Mouse (Mus musculus) neural tube, embryonic 15.5 days (tissue): Measurements from ENCODE around the gene Eif4e3. TPM values are rescaled to one million over a fixed set of nuclear protein-coding genes. Genes with fewer than 3 reads are reported as not detected.

Source experiments
- ATAC-seq: fragments of 200-750 bp; cut with Nextera tagmentation; 2 replicates; pipeline ENCODE4 v1.8.0; 2017; ENCODE audit warnings: mild to moderate bottlenecking, moderate TSS enrichment, moderate library complexity; ENCODE audit not compliant: low FRiP score
- H3K27ac ChIP-seq: fragments of 300-500 bp; sonication (generic); replicated peaks from 2 replicates; pipeline ENCODE4 v1.5.1; 2015; ENCODE audit warnings: mild to moderate bottlenecking, inconsistent platforms
- H3K27me3 ChIP-seq: fragments of 300-500 bp; sonication (generic); replicated peaks from 2 replicates; pipeline ENCODE4 v1.6.1; 2015; ENCODE audit warnings: inconsistent platforms
- H3K36me3 ChIP-seq: fragments of 300-500 bp; sonication (generic); 2 replicates; pipeline ENCODE4 v1.6.1; 2015; ENCODE audit warnings: inconsistent platforms
- H3K4me1 ChIP-seq: fragments of 300-500 bp; sonication (generic); 2 replicates; pipeline ENCODE4 v1.6.1; 2015; ENCODE audit warnings: inconsistent platforms
- H3K4me2 ChIP-seq: fragments of 300-500 bp; sonication (generic); 2 replicates; pipeline ENCODE4 v1.6.1; 2015; ENCODE audit warnings: inconsistent platforms, mild to moderate bottlenecking, moderate library complexity
- H3K4me3 ChIP-seq: fragments of 300-500 bp; sonication (generic); replicated peaks from 2 replicates; pipeline ENCODE4 v1.5.1; 2015; ENCODE audit warnings: mild to moderate bottlenecking, inconsistent platforms
- H3K9ac ChIP-seq: fragments of 300-500 bp; sonication (generic); replicated peaks from 2 replicates; pipeline ENCODE4 v1.6.1; 2015; ENCODE audit warnings: mild to moderate bottlenecking, inconsistent platforms
- H3K9me3 ChIP-seq: fragments of 300-500 bp; sonication (generic); replicated peaks from 2 replicates; pipeline ENCODE4 v1.6.1; 2016; ENCODE audit warnings: inconsistent platforms
- WGBS: fragments of 180-500 bp; shearing (Covaris S2); methylation state at CpG from one replicate; pipeline ENCODE4 v1.1.7; 2015; ENCODE audit warnings: mixed read lengths; 5-methylcytosine and 5-hydroxymethylcytosine counted together
- polyA plus RNA-seq: library from polyadenylated mRNA; unstranded; fragments of >200 nt; fragmentation: Nextera tagmentation; extraction: Ambion mirVana; gene quantifications from 2 replicates; pipeline ENCODE4 v1.2.1, GENCODE M21; 2015

Gene Eif4e3
- polyA plus RNA-seq, 1 experiment from 2014 or later: 7.0 TPM

GRCm38 (mm10) chr6:99660443-99660842 is 6.1 kb downstream of the Eif4e3 start:
- no peak for ATAC-seq
- Histone ChIP-seq H3K4me2 (no peak overlapping the region), H3K4me3 (no peak overlapping the region), H3K27ac (no peak overlapping the region), H3K4me1 (peaks cover 6% of the 10 kb centered on the region; the same call in 1 of the 2 replicates), H3K36me3 (no peaks in the 10 kb centered on the region), H3K9me3 (no peaks in the 10 kb centered on the region), H3K27me3 (peaks cover 9% of the 10 kb centered on the region; the same call in 1 of the 2 replicates), H3K9ac (no peak overlapping the region)
- 27% methylated on average over 3 of the region's 3 CpGs for WGBS

GRCm38 (mm10) chr6:99658586-99658985 is 8.0 kb downstream of the Eif4e3 start:
- Histone ChIP-seq H3K4me3 (no peak overlapping the region), H3K9ac (no peak overlapping the region), H3K36me3 (no peaks in the 10 kb centered on the region), H3K27ac (no peak overlapping the region), H3K27me3 (0 out of 2 replicates have a peak, but pooled peaks cover 7% of the 10 kb centered on the region), H3K9me3 (no peaks in the 10 kb centered on the region), H3K4me1 (peaks cover 4% of the 10 kb centered on the region; the same call in 1 of the 2 replicates), H3K4me2 (no peak overlapping the region)
- 82% methylated on average over 10 of the region's 10 CpGs for WGBS
- no peak for ATAC-seq

GRCm38 (mm10) chr6:99656088-99656487 is 10.5 kb downstream of the Eif4e3 start:
- Histone ChIP-seq H3K4me1 (peaks cover 7% of the 10 kb centered on the region), H3K27me3 (peaks cover 7% of the 10 kb centered on the region; the same call in 1 of the 2 replicates), H3K36me3 (no peaks in the 10 kb centered on the region), H3K27ac (no peak overlapping the region), H3K9ac (no peak overlapping the region), H3K4me3 (no peak overlapping the region), H3K9me3 (no peaks in the 10 kb centered on the region), H3K4me2 (no peak overlapping the region)
- no peak for ATAC-seq
- 97% methylated on average over 2 of the region's 2 CpGs for WGBS

- H3K9me3 ChIP-seq: no peaks in the 10 kb centered on the region
- 69% methylated on average over 7 of the region's 7 CpGs for WGBS
These were observed 11.1 kb downstream of the Eif4e3 start for GRCm38 (mm10) chr6:99655488-99655887.

DNA sequence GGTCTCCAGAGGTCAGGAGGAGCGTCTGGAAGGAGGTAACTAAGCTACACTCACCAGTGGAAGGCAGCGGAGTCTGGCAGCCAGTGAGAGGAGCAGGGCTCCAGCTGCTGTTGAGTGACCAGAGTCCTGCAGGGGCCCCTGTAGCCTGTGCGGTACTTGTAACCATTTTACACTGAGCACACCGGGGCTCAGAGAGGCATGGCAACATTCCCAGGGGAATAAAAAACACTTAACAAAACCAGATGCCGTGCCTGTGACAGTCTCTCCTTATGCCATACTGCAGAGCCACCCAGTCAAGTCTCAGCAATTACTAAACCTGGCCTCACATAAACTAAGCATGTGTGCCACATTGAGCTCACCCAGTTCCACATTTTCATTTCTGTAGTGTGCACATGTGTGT is 12.2 kb downstream of the Eif4e3 start:
- Histone ChIP-seq H3K36me3 (no peaks in the 10 kb centered on the region), H3K27me3 (peaks cover 7% of the 10 kb centered on the region; the same call in 1 of the 2 replicates), H3K9me3 (no peaks in the 10 kb centered on the region), H3K4me3 (no peak overlapping the region), H3K4me2 (no peak overlapping the region), H3K4me1 (peaks cover 3% of the 10 kb centered on the region; the same call in 1 of the 2 replicates), H3K27ac (no peak overlapping the region), H3K9ac (no peak overlapping the region)
- no peak for ATAC-seq
- 38% methylated on average over 5 of the region's 5 CpGs for WGBS

More at GRCm38 (mm10) chr6:99655488-99655887, 11.1 kb downstream of the Eif4e3 start:
- ATAC-seq: no peak
- H3K27me3 ChIP-seq: peaks cover 8% of the 10 kb centered on the region; the same call in 1 of the 2 replicates
- no peak overlapping the region for H3K9ac ChIP-seq
- H3K4me3 ChIP-seq: no peak overlapping the region
- H3K4me1 ChIP-seq: peaks cover 4% of the 10 kb centered on the region
- no peaks in the 10 kb centered on the region for H3K36me3 ChIP-seq
- no peak overlapping the region for H3K27ac ChIP-seq
- no peak overlapping the region for H3K4me2 ChIP-seq

DNA sequence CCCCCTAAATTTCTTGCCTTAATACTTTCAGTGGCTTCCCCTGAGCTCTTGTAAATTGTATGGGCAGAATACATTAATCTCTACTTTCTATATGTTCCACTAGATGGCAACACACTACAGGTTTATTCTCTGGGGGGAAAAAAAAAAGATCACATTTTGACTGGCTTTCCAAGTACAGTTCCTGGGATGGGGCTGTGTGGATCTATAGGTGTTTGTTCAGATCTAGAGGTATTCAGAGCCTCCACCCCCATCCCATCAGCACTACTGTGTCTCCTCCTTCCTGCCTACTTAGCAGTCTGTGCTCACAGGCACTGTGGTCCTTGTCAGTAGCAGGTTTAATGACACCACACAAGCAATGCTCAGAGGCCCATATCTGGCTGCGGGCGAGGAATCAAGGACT is 14.2 kb downstream of the Eif4e3 start:
- Histone ChIP-seq H3K27me3 (peaks cover 7% of the 10 kb centered on the region; the same call in 1 of the 2 replicates), H3K36me3 (no peaks in the 10 kb centered on the region; the same call in 1 of the 2 replicates), H3K9me3 (no peaks in the 10 kb centered on the region), H3K27ac (no peak overlapping the region), H3K4me2 (no peak overlapping the region), H3K9ac (no peak overlapping the region), H3K4me1 (peaks cover 3% of the 10 kb centered on the region; the same call in 1 of the 2 replicates), H3K4me3 (no peak overlapping the region)
- no peak for ATAC-seq
- WGBS: 63% methylated on average over 2 of the region's 2 CpGs

- H3K4me2 ChIP-seq: no peak overlapping the region
- no peaks in the 10 kb centered on the region for H3K9me3 ChIP-seq
- ATAC-seq: no peak
- H3K9ac ChIP-seq: no peak overlapping the region
- no peak overlapping the region for H3K4me3 ChIP-seq
- no peak overlapping the region for H3K27ac ChIP-seq
- H3K36me3 ChIP-seq: no peaks in the 10 kb centered on the region; the same call in 1 of the 2 replicates
- 61% methylated on average over 2 of the region's 2 CpGs for WGBS
- peaks cover 3% of the 10 kb centered on the region; the same call in 1 of the 2 replicates for H3K4me1 ChIP-seq
- peaks cover 3% of the 10 kb centered on the region; the same call in 1 of the 2 replicates for H3K27me3 ChIP-seq
These were observed 17.3 kb downstream of the Eif4e3 start for GRCm38 (mm10) chr6:99649307-99649706.

DNA sequence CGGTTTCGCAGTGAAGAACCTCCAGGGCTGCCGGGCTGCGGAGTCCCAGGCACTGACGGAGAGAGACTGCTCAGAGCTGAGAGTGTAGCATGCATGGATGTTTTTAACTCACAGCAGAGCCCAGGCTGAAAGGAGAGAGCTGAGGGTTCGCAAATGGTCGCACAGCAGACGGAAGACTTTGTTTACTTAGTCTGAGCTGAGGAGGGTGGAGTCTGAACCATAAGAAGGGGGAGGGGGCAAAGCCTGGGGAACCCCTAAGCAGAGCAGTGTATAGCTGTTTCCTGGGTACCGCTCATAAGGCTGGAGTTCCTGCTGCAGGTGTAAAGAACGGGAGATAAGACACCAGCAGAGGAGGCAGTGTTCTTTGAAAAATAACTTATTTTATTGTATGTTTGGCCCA is 20.2 kb downstream of the Eif4e3 start:
- Histone ChIP-seq H3K4me2 (no peak overlapping the region), H3K9me3 (no peaks in the 10 kb centered on the region), H3K27ac (no peak overlapping the region), H3K36me3 (no peaks in the 10 kb centered on the region; the same call in 1 of the 2 replicates), H3K4me1 (no peaks in the 10 kb centered on the region), H3K27me3 (peaks cover 3% of the 10 kb centered on the region; the same call in 1 of the 2 replicates), H3K4me3 (no peak overlapping the region), H3K9ac (no peak overlapping the region)
- WGBS: 72% methylated on average over 10 of the region's 10 CpGs
- ATAC-seq: no peak

DNA sequence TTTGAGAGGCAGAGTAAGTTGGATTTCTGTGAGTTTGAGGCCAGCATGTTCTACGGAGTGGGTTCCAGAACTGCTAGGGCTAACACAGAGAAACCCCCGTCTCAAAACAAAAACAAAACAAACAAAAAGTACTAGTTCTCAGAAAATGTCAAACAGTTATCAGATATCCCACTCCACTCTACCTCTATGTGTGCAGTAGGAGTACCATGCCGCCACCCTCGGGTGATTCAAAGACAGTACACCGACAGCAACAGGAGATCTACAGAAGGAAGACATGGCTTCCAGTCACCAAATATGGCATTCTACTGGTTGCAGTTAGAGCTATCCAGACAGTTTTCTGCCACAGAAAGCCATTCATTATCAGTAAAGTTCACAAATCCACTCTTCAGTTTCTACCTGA is 21.7 kb downstream of the Eif4e3 start:
- Histone ChIP-seq H3K36me3 (no peaks in the 10 kb centered on the region; the same call in 1 of the 2 replicates), H3K9ac (no peak overlapping the region), H3K9me3 (no peaks in the 10 kb centered on the region), H3K27me3 (no peaks in the 10 kb centered on the region), H3K4me2 (no peak overlapping the region), H3K4me1 (no peaks in the 10 kb centered on the region), H3K27ac (no peak overlapping the region), H3K4me3 (no peak overlapping the region)
- WGBS: 93% methylated on average over 5 of the region's 5 CpGs
- ATAC-seq: no peak

DNA sequence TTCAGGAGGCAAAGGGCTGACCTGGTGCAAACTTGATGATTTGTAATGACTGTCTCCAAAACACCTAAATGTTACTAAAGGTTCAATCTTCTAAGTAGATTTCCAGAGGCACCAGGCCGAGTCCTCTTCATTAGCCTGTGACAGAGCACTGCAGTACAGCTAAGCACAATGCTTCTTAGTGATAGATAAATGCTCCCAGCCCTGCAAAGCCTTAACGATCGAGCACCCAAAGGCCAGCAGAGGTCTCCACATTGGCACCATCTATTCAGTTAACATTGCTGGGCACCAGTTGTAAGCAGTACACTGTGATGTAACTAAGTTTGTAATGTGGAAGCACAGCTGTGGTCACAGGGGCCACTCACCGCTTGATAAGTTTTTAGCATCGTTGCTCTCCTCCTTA is 22.2 kb downstream of the Eif4e3 start:
- H3K36me3 ChIP-seq: peaks cover 4% of the 10 kb centered on the region; the same call in 1 of the 2 replicates
- ATAC-seq: no peak
- no peaks in the 10 kb centered on the region for H3K27me3 ChIP-seq
- no peaks in the 10 kb centered on the region for H3K4me1 ChIP-seq
- H3K4me3 ChIP-seq: no peak overlapping the region
- H3K27ac ChIP-seq: no peak overlapping the region
- 84% methylated on average over 5 of the region's 5 CpGs for WGBS
- H3K4me2 ChIP-seq: no peak overlapping the region
- H3K9me3 ChIP-seq: no peaks in the 10 kb centered on the region
- H3K9ac ChIP-seq: no peak overlapping the region

GRCm38 (mm10) chr6:99643439-99644199 is 23.0 kb downstream of the Eif4e3 start:
- H3K27me3 ChIP-seq: no peaks in the 10 kb centered on the region
- no peaks in the 10 kb centered on the region for H3K9me3 ChIP-seq
- no peak overlapping the region for H3K27ac ChIP-seq
- H3K9ac ChIP-seq: no peak overlapping the region
- no peak overlapping the region for H3K4me3 ChIP-seq
- H3K4me2 ChIP-seq: no peak overlapping the region
- peaks cover 9% of the 10 kb centered on the region; the same call in 1 of the 2 replicates for H3K36me3 ChIP-seq
- WGBS: 68% methylated on average over 10 of the region's 10 CpGs
- no peak for ATAC-seq
- H3K4me1 ChIP-seq: no peaks in the 10 kb centered on the region

DNA sequence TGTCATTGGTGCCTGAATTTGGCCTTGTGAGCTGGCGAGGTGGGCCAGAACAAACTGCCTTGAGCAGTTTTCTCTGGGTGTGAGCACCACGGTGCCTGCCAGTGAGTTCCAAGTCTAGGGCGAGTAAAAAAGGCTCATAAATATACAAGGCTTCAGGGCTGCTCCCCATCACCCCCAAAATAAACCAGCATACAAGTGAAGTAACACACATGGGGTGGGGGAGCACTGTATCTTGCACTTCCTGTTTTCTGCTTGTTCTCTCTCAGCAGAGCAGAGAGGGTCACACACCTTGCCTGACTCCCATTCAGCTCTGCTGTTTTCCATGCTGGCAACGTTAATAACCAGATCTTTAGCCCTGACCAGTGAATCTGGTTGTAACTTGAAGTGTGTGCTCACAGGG is 29.1 kb downstream of the Eif4e3 start:
- Histone ChIP-seq H3K27me3 (no peaks in the 10 kb centered on the region), H3K4me1 (peaks cover 15% of the 10 kb centered on the region)

More for the DNA sequence above, 29.1 kb downstream of the Eif4e3 start:
- Histone ChIP-seq H3K4me3 (no peak overlapping the region), H3K9me3 (no peaks in the 10 kb centered on the region), H3K4me2 (no peak overlapping the region), H3K27ac (no peak overlapping the region), H3K9ac (no peak overlapping the region), H3K36me3 (0 out of 2 replicates have a peak, but pooled peaks cover 9% of the 10 kb centered on the region)
- no peak for ATAC-seq
- WGBS: 66% methylated on average over 4 of the region's 4 CpGs
